Mouse (Mus musculus) heart, adult 18-20 months (tissue): ENCODE measurements around the gene Ttc7b. TPM values are rescaled to one million over a fixed set of nuclear protein-coding genes. Genes with fewer than 3 reads are reported as not detected.

Source experiments
- DNase-seq, 2 experiments: peaks; one replicate each; pipeline ENCODE4 v3.0.0; 2021 to 2022; ENCODE audit warnings: mixed read lengths in 1 of 2
- total RNA-seq, 2 experiments: library from RNA; stranded (reverse); gene quantifications; 2 replicates each; pipeline ENCODE4 v1.2.3; 2021

The Ttc7b gene
- total RNA-seq, 2 experiments from 2014 or later, result 74.6 to 79.1 TPM

DNA sequence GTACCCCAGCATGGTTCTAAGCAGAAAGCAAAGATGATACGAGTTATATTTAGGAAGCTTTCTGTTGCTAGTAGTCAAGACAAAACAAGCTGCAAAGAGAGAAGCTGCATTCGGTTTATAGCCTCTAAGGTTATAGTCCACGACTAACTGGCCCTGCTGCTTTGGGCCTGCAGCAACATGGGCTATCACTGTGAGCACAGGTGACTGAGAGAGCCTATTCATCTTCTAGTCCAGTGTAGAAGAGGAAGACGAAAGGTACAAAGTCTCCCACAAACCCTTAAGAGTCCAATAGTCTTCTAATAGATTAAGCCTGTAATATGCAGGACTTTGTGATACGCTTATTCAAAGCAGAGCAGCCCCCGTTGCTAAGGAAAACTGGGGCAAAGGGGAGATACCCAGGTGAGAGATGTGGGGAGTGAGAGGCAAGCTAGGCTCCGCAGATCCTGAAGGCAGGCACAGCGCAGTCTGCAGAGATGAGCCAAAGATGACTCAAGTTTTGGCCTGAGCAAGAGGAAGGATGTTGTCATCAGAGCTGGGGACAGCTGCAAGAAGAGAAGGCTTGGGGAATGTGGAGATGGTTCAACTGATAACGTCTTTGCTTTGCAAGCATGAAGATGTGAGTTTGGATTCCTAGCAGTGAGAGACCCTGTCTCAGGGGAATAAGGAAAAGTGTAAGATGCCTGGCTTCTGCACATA, 250.5 kb downstream of the Ttc7b start:
- DNase-seq, result peak in 1 of 2 experiments; percentile 68

DNA sequence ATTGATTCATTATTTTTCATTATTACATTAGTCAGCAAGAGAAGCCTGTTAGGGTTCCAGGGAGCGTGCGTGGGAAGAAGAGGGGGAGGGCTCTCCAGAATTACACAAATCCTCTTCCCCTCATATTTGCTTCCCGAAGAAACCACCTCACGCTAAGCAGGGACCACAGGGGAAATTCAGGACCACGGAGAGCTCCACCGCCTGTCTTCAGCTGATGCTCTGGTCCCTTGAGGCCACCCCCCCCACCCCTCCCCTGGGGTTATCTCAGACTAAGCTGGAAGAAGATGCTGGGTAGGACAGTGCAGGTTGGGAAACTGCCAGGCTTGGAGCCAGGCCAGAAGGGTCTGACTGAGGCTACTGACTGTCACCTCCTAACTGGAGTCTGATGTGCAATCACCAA, 252.6 kb downstream of the Ttc7b start:
- DNase-seq, result peak; percentile 29 to 69

DNA sequence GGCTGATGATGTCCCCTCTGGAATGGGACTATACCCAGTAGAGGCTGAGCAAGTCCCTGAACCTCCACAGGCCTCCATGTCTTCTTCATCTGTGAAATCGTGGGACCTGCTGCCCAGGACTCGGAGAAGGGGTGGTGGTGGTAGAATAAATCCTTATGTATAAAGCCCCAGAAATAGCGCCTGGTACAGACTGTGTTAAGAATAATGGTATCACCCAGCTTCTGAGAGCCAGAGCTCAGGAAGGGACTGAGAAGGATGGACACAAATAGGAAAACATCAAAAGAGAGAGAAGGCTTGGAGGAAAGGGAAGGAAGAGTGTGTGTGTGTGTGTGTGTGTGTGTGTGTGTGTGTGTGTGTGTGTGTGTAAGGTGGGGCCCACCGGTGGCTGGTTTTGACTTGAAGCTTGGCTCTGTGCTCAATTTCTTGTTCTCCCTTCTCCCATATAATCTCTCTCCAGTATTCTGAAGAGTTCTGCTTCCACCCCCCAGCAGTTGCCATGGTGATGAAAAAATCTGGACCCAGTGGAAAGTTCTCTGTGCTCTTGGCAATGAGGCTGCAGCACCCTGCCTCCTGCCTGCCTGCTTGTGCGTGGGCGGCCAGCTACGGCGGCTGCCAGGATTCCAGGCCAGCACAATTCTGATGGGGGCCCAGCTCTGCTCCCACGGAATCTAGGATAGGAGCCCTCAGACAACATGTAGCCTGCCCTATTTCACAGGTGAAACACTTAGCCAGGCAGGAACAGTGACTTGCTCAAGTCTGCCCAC, 254.9 kb downstream of the Ttc7b start:
- peak; percentile 64 to 82 for DNase-seq

DNA sequence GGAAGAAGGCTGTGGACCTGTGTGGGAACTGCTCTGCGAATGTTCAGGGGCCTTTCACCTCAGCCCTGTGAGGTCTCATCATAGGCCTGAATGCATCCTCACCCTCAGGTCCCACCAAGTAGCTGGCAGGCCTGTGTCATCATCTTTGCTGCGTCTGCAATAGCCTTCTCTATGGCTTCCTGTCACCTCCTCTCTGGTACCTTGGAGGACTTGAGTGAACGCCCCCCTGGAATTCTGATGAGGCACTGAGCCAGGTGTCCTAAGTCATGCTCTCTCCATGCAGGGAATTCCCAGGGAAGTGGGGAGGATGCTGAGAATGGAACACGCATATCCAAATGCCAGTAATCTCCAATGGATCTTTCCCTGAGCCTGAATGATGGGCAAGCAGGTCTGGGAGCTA, 255.7 kb downstream of the Ttc7b start:
- no peak for DNase-seq

DNA sequence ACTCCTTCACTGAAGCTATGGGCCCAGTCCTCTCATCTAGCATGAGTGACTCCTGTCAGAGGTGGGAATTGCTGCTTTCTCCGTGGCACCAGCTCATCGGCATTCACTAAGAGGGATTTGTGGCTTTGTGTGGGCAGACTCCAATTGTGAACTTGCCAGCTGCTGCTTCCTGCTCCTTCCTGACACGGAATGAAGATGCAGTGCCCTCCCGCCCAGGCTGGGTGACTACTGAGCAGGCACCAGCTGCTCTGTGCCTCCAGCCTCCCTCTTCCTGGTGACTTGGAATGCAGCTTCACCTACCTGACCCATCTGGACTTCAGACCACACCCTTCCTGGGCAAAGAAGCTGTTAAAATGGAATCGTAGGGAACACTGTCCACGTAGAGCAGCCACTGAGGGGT, 257.8 kb downstream of the Ttc7b start:
- DNase-seq, result no peak

DNA sequence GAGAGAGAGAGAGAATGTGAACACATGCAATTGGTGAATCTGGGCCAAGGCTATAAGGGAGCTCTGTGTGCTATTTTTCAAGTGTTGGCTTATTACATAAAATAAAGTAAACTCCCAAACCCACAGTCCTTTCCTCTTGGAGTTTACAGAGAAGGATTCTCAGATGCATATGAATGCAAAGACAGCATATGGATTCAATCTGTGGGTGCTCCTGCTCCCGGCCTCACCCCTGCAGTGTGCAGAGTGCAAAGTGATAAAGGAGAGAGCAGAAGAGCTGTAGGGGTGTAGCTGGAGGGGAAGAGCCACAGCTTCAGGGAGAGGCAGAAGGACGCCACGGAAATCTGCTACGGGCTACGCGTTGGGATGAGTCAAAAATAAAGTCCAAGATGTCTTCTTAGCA, 258.9 kb downstream of the Ttc7b start:
- DNase-seq, result no peak

DNA sequence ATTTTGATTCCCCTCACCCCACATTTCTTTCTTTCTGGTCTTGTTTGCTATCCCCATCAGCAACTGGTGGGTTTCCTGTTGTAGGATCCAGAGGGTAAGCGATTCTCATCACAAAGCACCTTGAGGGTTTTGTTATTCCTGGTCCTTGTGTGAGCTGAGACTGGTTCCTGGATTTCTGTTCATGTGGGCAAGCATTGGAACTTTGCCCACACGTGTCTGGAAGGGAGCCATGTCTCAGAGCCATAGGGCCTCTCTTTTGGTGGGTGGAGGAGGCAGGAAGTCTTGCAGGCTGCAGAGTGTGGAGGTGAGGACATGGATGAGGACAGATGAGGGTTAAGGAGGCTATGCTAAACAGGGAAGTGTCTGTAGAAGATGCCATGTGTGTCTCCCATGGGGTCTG, 260.5 kb downstream of the Ttc7b start:
- DNase-seq, result no peak

DNA sequence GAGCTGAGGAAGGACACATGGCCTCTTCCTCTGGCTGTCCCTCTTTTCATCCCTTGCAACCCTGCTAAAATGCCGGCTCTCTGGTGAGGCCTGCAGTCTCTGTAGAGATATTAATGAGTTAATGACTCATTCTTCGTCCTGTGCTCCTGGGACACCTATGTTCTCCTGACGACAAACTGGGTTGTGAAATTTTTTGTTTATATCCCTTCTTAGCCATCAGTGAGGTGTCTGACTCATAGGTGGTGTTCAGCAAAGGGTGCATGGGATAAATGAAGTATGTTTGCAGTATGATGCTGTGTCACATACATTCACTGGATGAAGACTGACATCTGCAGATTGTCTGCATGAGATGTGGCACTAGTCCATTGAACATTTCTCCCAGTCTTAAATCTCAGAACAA, 262.8 kb downstream of the Ttc7b start:
- DNase-seq, result no peak

DNA sequence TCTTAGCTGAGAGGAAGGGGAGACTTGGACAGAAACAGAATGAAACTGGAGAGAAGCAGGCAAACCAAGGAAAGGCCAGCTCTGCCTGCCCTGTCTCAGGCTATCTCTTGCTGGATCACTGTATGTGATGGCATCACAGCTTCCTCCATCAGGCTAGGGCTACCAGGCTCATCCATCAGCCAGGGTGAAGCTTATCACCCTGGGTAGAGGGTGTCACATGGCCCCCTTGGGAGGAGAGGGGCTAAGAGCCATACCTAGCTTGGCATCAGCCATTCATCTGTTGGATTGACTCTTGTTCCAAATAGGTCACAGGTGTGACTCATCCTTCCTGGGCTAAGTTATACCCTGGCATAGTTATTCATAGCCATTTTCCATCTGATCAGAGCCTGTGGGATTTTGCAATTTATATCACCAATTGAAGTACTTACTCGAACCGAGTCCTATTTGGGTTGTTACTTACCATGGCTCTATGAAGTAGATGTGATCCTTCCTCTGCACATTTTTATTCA, 265.1 kb downstream of the Ttc7b start:
- no peak for DNase-seq

DNA sequence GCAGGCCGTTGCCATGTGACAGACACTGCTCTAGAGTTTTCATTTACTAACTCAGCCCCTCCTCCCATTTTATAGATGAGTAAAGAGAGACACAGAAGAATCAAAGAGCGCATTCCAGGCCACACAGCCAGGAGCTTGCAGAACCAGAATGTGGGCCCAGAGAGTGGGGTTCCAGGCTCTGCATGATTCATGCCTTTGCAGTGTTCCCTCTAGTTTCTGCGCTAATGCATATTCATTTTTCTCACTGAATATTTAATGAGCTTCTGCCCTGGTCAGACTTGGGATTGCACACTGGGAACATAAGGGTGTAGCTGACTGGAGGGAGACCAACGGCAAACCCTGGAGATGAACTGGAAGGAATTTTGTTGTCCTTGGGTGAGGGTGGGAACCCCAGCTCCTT, 266.2 kb downstream of the Ttc7b start:
- DNase-seq, result no peak

Other genes starting within 250 kb of the Ttc7b start
- gene Rps6ka5, start 206.2 kb upstream of the Ttc7b start, total RNA-seq, result 10 to 100 TPM; 10.2 to 11.3 TPM